Mouse (Mus musculus) spleen, postnatal 36 days (tissue): ENCODE measurements around the gene 4930402H24Rik.

ENCODE experiments used
- DNase-seq, 2 experiments: peaks; one replicate each; pipeline ENCODE4 v3.0.0; 2022; ENCODE audit warnings: low spot score in 2 of 2, mixed read lengths in 1 of 2

The 4930402H24Rik gene

DNA sequence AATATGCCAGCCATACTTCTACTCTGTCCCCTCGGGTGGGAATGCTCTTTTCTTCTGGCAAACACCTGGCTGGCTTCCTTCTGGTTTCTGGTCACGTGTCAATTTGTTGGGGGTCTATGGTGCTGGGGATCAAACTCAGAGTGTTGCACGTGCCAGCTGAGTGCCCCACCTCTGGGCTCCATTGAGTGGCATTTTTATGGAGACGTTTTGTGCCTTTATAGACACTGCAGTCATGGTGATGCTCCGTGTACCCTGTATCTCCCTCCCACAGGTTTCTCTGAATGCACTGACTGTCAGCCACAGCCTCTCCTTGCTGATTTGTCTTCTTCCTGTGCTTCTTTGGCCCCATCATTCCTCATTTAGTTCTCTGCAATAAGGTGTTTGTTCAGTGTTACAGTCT, 174.4 kb downstream of the 4930402H24Rik start:
- no peak for DNase-seq

DNA sequence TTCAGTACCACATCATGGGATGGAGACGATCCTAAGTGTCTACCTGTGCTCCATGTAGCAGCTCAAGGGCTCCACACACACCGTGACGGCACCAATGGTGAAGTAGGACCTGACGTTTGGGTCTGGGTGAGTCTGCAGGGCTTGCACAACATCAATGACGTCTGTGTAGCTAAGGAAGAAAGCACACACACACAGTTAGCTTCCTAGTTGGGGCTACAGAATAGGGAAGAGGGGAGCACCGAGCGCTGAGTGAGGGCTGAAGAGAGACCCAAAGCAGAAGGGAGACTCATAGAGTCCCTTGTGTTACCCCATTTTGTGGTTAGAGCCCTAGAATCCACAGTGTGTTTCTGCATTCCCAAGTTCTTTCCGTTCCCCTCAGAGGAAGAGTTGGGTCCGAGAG, 175.5 kb downstream of the 4930402H24Rik start:
- DNase-seq: peak; percentile 4

DNA sequence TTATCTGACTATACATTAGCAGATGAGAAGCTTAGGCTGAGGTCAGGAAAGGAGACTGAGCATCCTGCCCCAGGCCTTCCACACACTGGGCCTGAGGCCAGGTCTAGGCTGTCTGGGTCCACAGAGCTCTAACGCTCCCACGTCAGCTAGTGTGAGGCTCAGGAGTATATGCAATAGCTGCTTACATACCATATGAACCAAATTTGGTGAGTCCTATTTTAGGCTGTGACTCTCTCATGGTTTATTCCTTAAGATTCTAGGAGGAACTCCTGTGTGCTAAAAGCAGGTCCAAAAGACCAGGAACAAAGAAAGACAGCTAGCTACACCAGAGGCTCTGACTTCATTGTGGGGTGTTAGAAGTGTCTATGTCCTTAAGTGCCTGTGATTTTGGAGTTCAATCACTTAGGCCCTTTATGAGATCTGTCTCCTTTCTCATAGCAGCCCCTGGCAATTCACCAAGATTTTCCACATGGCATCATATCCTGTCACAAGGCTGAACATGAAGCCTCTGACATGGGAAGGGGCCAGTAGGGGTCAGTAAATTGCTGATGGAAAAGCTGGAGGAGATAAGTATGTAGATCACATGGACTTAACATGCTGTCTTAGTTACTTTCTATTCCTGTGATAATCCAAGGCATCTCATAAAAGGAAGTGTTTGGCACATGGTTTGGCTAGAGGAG, 177.2 kb downstream of the 4930402H24Rik start:
- DNase-seq: no peak

DNA sequence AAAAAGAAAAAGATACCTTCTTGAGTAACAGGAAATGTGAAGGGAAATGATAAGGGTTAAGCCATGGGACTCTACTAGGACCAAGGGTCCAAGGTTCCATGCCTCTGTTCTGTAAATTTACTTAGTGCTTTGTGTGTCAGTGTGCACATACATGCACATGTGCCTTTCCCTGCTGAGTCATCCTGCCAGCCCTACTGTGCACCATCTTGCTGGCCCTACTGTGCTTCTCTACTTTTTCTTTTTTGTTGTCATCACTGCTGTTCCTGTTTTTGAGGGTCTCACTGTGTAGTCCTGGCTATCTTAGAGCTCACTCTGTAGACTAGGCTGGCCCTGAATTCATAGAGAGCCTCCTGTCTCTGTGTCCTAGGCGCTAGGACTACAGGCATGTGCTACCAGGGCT, 178.5 kb downstream of the 4930402H24Rik start:
- no peak for DNase-seq

DNA sequence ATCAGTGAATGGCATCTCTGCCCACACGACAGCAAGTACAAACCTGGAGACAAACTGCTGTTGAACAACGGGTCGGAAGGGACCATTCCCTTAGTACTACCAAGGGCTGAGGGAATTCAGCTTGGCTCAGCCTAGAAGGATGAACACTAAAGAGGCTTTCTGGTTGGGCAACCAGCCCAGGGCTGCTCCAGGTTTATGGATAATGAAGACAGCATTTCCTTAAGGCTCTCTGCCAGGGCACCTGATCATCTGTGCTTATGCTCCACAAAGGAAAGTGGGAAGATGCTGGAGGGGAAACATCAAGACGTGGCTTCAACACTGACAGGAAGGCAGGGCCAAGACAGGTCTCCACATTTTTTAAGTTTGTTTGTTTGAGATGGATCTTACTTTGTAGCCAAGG, 181.8 kb downstream of the 4930402H24Rik start:
- no peak for DNase-seq

DNA sequence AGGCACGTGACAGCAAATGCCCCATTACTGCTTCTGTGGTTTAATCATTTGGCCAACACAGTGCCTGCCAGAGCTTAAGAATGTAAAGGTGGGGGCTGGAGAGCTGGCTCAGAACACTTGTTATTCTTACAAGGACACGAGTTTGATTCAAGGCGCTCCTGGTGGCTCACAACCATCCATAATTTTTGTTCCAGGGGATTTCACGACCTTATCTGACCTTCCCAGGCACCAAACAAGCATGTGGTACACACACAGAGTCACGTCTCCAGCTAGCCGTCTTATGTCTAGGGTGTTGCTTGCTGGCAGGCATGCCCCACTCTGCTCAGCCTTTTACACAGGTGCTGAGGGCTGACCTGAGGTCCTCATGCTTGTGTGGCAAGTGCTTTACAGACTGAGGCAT, 188.3 kb downstream of the 4930402H24Rik start:
- DNase-seq: no peak

DNA sequence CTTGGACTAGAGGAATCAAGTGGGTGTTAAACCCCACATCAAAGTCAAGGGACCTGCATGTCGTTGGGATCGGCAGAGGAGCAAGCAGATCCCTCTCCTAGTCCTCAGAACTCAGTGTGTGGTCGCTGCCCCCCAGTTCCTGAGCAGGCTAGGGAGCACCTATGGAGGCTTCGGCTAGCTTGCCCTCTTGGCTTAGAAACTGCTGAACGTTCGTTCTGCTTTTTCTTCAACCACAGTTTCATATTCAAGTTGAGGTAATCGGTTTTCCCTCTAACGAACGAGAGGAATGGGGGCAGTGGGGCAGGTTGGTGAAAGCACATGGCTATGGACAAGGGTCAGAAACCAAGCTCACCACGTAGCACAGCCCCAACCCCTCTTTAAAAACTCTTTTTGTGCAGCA, 199.1 kb downstream of the 4930402H24Rik start:
- no peak for DNase-seq

DNA sequence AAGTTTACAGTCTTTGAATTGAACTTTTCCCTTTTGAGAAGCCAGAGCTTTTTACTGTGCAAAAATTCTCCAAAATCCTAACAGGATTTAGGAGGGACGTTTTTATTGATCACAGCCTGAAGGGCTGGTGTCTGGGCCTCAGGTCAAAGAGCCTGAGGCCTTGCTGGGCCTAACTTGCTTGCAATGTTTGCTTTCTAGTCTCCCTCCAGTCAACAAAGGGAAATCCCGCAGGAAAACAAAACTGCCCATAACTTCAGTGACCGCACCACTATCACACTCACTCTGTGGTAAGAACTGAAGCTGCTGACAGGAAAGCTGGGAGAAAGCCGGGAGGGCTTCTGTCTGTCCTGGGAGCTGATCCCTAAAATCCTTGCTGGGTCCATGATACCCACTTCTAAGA, 199.6 kb downstream of the 4930402H24Rik start:
- DNase-seq: no peak

DNA sequence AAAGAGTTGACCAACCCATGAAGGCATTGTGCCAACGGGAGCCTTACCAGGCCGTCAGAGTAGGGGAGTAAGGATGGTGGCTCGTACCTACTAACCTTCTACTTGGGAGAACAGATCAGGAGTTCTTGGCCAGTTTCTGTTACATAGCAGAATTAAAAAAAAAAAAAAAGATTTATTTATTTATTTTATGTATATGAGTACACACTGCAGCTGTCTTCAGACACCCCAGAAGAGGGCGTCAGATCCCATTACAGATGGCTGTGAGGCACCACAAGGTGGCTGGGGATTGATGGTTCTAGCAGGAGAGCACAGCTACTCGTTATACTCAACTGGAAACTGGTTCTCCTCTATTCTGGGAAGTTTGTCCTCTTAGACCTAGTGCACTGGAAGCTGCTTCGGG, 201.0 kb downstream of the 4930402H24Rik start:
- no peak for DNase-seq

DNA sequence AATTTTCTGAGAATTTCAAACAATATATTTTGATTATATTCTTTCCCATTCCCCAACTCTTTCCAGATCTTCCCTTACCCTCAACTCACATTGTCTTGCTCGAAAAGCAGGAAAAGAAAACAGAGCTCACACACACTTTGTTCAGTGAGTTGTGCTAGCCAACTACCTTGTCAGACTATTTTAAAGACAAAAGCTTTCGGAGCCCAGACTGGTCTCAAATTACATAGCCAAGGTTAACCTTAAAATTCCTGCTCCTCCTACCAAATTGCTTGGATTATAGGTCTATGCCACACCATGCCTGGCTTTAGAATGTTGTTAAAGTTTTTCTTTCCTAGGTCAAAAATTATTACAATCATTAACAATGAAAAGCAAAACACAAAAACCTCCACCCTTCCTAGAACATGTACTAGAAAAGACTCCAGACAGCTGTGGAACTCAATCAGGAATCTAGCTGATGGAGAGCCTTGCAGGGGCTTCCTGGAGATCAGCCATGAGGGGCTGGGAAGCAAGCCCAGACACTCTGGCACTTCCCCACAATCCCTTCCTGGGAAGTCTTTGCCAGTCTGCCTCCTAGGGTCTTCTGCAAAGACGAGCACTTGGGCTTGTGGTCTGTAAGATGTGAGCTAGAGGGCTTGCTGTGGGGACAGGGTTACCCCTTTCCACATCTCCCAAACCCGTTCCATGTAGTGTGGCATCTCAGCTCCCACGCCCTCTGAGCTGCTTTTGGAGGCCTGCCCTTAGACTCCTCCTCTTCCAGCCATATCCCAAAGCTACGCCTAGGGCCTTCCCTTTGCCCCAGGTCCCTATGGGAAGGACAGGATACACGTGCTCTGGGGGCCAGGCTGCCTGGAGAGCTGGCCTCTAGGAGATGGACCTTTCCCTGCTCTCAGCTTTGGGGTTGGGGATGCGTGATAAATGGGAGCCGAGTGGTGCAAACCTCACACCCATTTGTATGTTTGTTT, 201.9 kb downstream of the 4930402H24Rik start:
- no peak for DNase-seq

DNA sequence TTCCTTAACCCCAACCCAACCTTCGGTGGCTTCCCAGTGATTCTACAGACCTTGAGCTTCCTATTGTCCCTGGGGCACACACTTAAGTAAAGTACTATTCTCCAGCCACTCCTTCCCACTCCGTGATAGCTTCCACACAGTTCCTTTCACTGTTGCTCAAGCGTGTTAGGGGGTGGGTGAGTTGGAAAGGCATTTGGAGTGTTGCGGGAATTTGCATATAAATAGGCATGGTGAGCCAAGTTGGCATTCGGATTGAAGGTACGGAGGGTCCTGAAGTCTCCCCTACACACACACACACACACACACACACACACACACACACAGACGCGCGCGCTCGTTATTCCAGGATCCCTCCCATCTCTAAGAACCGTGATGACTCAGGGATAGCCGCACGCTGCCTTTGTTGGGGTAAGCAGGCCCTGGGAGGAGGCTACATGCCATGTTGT, 208.4 kb downstream of the 4930402H24Rik start:
- DNase-seq: no peak

DNA sequence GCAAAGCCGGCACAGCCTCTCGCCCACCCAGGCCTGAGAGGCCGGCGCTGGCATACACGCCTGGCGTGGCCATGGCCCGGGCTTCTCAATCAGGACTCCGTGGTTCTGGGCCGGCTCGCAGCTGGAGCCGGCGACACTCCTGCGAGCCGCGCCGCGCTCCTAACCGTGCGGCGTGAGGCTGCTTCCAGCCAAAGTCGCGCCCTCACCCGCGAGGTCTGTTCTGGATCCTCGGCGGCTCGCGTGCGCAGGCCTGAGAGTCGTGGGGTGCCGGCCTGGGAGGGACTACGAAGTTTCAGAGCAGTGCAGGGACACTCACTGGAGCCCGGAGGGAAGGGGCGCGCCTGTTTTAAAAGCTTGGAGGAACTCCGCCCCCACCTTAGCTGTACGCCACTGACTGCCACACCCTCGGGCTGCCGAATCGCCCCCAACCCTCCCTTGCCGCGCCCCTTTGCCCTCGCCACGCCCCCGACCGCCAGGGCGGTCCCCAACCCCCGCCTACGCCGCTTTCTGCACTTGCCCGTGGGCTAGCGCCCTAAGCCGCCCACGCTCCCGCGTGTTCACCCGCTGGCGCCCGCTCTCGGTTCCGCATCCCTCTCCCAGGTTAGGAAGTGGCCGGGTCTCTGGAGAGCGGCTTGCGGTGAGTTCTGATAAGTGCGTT, 208.9 kb downstream of the 4930402H24Rik start, which contains the start of gene Slc4a11:
TSS of gene Slc4a11 (minus strand) at position 367 of the 658 bp plus-strand sequence.
- peak; percentile 76 to 84 for DNase-seq

DNA sequence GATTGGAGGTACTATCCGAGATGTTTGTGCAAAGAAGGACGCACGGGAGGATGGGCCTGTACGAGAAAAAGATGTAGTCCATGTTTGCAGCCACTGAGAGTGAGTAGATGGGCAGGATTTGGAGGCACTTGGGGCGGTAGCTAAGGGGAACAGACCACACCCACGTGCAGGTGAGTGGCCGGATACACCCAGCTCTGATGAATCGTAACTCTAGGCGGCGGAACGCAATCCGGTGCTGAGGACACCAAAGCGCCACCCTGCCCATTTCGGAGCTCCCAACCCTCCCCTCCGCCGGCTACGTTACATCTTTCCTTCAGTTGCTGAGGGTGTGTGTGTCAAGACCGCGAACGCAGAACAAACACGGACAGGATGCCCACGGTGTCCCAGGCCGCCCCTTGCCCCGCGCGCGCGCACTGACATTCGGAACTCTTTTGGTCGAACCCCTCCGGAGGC, 209.5 kb downstream of the 4930402H24Rik start:
- DNase-seq: peak; percentile 27 to 30

DNA sequence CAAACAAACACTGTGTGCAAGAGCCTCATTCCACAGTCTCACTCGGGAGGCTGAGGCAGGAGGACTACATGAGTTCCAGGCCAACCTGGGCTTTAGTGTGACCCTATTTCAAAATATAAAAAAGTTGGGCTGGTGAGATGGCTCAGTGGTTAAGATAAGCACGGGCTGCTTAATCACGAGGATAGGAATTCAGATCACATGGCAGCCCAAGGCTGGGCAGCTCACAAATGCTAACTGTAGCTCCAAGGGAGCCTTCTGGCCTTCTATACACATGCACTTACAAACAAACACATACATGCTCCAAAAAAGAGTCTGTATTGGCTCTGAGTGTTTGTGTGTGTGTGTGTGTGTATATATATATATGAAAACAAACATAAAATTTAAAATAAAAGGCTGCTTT, 212.6 kb downstream of the 4930402H24Rik start:
- no peak for DNase-seq

DNA sequence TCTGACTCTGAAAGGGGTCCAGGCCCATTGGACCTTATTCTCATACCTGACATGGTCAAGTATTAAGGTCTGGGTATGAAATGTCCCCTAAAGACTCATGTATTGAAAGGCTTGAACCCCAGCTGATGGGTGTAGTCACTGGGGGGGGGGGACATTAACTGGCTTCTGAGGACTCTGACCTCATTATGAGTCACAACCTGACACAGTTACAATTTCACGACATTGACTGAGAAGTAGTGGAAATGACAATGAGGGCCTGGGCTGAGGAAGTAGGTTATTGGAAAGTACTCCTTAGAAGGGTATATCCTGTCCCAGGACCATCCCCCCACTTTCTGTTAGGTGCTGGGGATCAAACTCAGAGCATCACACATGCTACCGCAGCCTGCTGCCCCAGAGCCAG, 217.2 kb downstream of the 4930402H24Rik start:
- DNase-seq: no peak

DNA sequence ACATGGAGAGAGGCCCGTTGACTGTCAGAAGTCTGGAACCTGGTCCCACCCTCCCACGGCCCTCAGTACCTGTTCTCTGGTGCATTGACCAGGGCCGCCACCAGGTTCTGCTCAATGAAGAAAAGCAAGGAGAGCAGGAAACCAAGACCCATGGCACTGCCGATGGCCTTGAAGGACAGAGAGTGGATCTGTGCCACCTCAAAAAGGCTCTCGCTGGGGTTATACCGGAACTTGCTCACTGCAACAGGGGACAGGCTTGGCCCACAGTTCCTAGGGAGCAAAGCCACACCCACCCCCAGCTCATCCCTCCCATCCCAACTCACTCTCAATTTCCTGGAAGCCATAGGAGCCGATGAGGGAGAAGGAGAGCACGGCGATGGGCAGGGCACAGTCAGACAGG, 220.8 kb downstream of the 4930402H24Rik start:
- no peak for DNase-seq

DNA sequence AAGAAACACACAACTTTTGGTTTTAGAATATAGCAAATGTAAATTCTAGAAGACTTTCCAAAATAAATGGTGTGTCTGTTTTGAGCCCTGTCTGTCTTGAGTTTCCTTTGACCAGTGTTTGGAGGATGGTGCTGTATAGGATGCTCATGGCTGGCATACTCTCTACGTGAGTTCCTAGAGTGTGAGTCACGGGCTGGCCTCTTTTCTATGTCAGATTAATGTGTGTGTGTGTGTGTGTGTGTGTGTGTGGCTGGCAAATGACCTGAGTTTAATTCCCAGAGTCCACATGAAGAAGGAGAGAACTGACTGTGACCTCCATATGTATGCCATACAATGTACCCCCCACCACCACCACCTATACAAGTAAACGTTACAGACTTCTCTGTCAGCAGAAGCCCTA, 224.7 kb downstream of the 4930402H24Rik start:
- no peak for DNase-seq

DNA sequence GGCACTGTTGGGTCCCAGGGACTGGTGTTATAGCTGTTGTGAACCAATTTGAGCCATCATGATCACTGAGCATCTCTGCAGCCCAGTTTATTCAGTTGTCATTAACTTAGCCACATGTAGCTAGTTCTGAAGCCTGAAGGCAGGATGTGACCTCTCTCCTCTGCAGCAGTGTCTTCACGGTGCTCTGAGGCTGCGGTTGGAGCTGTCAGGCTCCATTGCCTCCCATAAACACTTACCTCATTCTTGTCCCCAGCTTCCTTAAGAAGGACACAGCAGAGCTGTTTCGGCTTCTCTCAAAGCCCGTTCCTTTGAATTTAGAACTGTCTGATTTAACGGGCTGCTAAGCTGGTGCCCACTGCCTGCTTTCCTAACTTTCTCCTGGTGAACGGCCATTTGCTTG, 226.3 kb downstream of the 4930402H24Rik start:
- DNase-seq: peak in 1 of 2 experiments; percentile 9

DNA sequence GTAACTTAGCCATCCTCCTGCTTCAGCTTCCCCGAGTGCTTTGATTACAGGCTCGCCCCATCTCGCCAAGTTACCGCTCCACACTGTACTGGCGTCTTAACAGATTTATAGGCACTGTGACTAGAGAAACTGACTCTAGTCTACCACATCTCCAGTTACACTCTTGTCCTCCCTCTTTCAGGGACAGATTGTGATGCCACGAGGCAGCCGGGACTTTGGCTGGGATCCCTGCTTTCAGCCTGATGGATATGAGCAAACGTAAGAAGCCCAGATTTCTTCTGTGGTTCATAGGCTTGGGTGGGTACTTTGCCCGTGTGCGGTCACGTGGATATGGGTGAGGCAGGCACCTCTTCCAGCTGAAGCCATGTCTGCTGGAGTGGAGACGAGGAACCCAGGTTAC, 227.1 kb downstream of the 4930402H24Rik start:
- no peak for DNase-seq

DNA sequence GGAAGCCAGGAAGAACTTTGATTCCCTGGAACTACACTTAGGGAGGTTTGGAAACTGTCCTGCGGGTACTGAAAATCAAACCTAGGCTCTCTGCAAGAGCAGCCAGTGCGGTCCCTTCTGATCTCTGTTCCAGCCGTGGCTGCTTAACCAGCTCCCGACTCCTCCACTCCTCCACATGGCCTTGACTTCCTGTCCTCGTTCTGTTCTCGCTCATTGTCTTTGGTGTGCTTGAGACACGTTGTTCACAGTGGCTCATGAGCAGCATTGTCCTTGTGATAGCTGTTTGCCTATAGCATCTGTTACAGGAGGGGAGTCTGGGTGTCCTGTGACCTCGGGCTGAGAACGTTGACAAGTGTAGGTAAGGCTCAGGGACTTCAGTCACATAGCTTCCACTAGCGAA, 229.0 kb downstream of the 4930402H24Rik start:
- DNase-seq: no peak

DNA sequence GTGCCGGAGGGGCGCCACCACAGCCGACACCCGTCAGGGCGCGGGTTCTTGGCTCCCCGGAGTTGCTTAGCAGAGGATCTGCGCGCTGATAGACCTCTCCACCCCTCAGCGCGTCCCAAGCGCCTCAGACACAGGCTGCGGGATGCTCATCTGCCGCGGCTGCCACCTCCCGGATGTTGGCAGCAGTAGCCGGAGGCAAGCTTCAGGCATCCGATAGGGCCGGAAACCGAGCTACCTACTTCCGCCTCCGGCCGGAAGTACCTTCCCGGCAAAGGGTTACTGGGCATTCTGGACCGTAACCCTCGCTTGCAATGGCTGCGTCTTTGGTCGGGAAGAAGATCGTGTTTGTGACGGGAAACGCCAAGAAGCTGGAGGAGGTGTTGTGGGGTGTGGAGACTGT, 238.6 kb downstream of the 4930402H24Rik start, which contains the start of gene Itpa:
TSS of gene Itpa (plus strand) at position 52 of the 400 bp plus-strand sequence.
- DNase-seq: peak; percentile 88 to 90

DNA sequence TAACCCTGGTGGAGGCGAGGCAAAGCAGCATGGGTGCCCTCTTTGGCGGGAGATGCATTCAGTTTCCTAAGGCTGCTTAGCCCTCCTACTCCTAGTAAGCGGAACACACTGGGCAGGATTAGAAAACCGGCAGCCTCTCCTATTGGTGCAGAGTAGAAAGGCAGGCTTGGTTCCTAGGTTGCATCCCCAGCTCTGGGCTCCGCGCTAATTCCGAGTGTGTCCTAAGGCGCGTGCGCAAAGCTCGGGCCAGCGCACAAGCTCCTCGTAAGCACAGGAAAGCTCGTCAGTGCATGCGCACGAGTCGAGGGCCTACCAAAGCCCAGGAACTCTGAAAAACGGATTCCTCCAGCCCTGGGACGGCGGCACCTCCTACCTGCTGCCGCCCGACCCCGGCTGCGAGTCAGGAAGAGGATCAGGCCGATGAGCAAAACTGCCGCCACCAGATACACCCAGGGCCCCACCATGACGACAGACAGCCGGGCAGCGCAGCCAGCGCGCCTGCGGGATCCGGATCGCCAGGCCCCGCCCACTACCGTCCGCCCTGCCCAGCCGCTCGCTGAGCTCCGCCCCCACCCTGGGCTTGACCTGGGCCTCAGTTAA, 242.0 kb downstream of the 4930402H24Rik start, which contains the start of gene Ddrgk1:
TSS of gene Ddrgk1 (minus strand) at position 558 of the 600 bp plus-strand sequence.
- DNase-seq: peak; percentile 89 to 91
